Mouse (Mus musculus) lung, postnatal 0 days (tissue): ENCODE measurements at regions not wholly inside any gene's neighbourhood (a gene's known extent, or its start where the extent isn't known, plus 50 kb on each side); places are given as distances from the start of the nearest gene placed in this dataset.

Source experiments
- ATAC-seq: fragments of 200-750 bp; cut with Nextera tagmentation; 2 replicates; pipeline ENCODE4 v1.8.0; 2017; ENCODE audit warnings: moderate library complexity
- DNase-seq: peaks from one replicate; pipeline ENCODE4 v3.0.0-alpha.2; 2016; ENCODE audit warnings: low spot score
- H3K27ac ChIP-seq: fragments of 300-500 bp; sonication (generic); 2 replicates; pipeline ENCODE4 v1.5.1; 2014; ENCODE audit warnings: antibody characterized with exemption, mild to moderate bottlenecking, low read length, mixed read lengths
- H3K27me3 ChIP-seq: fragments of 300-500 bp; sonication (generic); replicated peaks from 2 replicates; pipeline ENCODE4 v1.6.1; 2014; ENCODE audit warnings: low read length, mixed read lengths; ENCODE audit not compliant: insufficient read depth
- H3K36me3 ChIP-seq: fragments of 300-500 bp; sonication (generic); 2 replicates; pipeline ENCODE4 v1.6.1; 2014; ENCODE audit warnings: low read length, mixed read lengths; ENCODE audit not compliant: insufficient read depth
- H3K4me1 ChIP-seq: fragments of 300-500 bp; sonication (generic); 2 replicates; pipeline ENCODE4 v1.6.1; 2014; ENCODE audit warnings: antibody characterized with exemption, low read depth, low read length, mixed read lengths; ENCODE audit not compliant: insufficient read depth
- H3K4me2 ChIP-seq: fragments of 300-500 bp; sonication (generic); replicated peaks from 2 replicates; pipeline ENCODE4 v1.6.1; 2014; ENCODE audit warnings: low read depth, mild to moderate bottlenecking, low read length, moderate library complexity, mixed read lengths
- H3K4me3 ChIP-seq: fragments of 300-500 bp; sonication (generic); 2 replicates; pipeline ENCODE4 v1.5.1; 2014; ENCODE audit warnings: low read depth, low read length
- H3K9ac ChIP-seq: fragments of 300-500 bp; sonication (generic); replicated peaks from 2 replicates; pipeline ENCODE4 v1.6.1; 2014; ENCODE audit warnings: low read depth, mild to moderate bottlenecking
- H3K9me3 ChIP-seq: fragments of 300-500 bp; sonication (generic); 2 replicates; pipeline ENCODE4 v1.6.1; 2016; ENCODE audit warnings: low read length, mixed read lengths
- CTCF ChIP-seq: IDR thresholded peaks from 2 replicates; pipeline ENCODE4 v1.5.1; 2016; ENCODE audit warnings: antibody characterized with exemption, mild to moderate bottlenecking
- EP300 ChIP-seq: IDR thresholded peaks from 2 replicates; pipeline ENCODE4 v1.6.1; 2016; ENCODE audit warnings: antibody characterized with exemption, mild to moderate bottlenecking, control low read depth
- WGBS: fragments of 180-500 bp; shearing (Covaris S2); extraction: QIAGEN DNeasy Blood & Tissue Kit; methylation state at CpG from one replicate; pipeline ENCODE4 v1.1.7; 2014; 5-methylcytosine and 5-hydroxymethylcytosine counted together

GRCm38 (mm10) chr3:120858281-120858680 lies 313.2 kb downstream of the Rwdd3 start:
- no peak overlapping the region for H3K4me2 ChIP-seq
- H3K36me3 ChIP-seq = no peaks in the 10 kb centered on the region
- ATAC-seq (no peak), DNase-seq (no peak)
- H3K4me1 ChIP-seq = no peaks in the 10 kb centered on the region
- no peak overlapping the region for H3K4me3 ChIP-seq
- no peaks in the 10 kb centered on the region for H3K9me3 ChIP-seq
- H3K9ac ChIP-seq = no peak overlapping the region
- no peak overlapping the region for H3K27ac ChIP-seq
- TF ChIP-seq EP300 (no peak), CTCF (no peak)
- WGBS = 83% methylated on average over 13 of the region's 13 CpGs
- no peaks in the 10 kb centered on the region for H3K27me3 ChIP-seq

- Histone ChIP-seq H3K9ac (no peak overlapping the region), H3K4me1 (no peaks in the 10 kb centered on the region), H3K9me3 (no peaks in the 10 kb centered on the region), H3K36me3 (no peaks in the 10 kb centered on the region), H3K27ac (no peak overlapping the region), H3K4me2 (no peak overlapping the region), H3K27me3 (no peaks in the 10 kb centered on the region), H3K4me3 (no peak overlapping the region)
- no peak for DNase-seq
- no peak for ATAC-seq
- WGBS = 62% methylated on average over 3 of the region's 3 CpGs
- TF ChIP-seq CTCF (no peak), EP300 (no peak)
Measured at GRCm38 (mm10) chr3:120854322-120854721, 317.2 kb downstream of the Rwdd3 start.

DNA sequence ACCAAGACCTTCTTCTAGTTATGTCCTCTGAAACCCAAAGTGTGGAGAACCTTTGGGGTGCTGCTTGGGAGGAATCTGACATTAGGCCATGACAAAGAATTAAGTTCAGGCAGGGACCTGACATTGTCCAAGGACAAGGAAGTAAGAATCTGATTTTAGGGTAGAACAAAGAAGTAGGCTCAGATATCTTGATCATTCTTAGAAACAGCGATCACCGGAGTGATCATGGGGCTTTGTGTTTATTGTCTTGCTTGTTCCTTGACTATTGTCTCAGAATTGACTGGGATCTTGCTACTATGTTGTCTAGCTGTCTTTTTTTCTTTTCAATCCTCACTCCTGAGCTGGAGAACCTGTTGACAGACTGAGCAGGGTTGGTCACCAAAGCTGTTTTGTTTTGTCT lies 327.9 kb downstream of the Rwdd3 start:
- no peak for TF ChIP-seq CTCF
- TF ChIP-seq EP300 = no peak

DNA sequence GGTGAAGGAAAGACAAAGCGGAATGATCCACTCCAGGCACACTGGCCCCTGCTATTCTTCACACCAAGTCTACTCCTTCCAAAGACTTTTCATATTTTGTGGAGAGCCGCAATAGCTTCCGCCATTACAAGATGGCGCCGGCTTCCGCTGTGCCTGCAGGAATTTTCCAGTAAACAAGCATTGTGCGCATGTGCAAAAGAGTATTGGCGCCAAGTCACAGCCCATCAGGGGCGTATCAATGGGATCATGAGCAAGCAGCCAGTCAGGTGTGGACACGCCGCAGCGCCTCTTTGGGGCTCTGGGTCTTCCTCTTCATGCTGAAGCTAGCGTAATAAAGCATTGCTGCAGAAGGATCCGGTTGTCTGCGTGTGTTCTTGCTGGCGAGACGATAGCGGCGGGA lies 348.0 kb downstream of the Rwdd3 start:
- no peak overlapping the region for H3K9ac ChIP-seq
- no peak overlapping the region for H3K4me2 ChIP-seq
- H3K9me3 ChIP-seq = no peaks in the 10 kb centered on the region
- H3K4me1 ChIP-seq = no peaks in the 10 kb centered on the region
- no peak for DNase-seq
- H3K4me3 ChIP-seq = no peak overlapping the region
- H3K27me3 ChIP-seq = no peaks in the 10 kb centered on the region
- TF ChIP-seq EP300 (no peak), CTCF (no peak)
- no peak for ATAC-seq
- H3K36me3 ChIP-seq = no peaks in the 10 kb centered on the region
- H3K27ac ChIP-seq = no peak overlapping the region
- WGBS = 98% methylated on average over 19 of the region's 19 CpGs

More for the DNA sequence above, 327.9 kb downstream of the Rwdd3 start:
- no peaks in the 10 kb centered on the region for H3K9me3 ChIP-seq
- WGBS = 96% methylated on average over 2 of the region's 2 CpGs
- no peak overlapping the region for H3K9ac ChIP-seq
- H3K36me3 ChIP-seq = no peaks in the 10 kb centered on the region
- no peaks in the 10 kb centered on the region for H3K27me3 ChIP-seq
- no peak for DNase-seq
- no peak for ATAC-seq
- H3K27ac ChIP-seq = no peak overlapping the region
- no peaks in the 10 kb centered on the region for H3K4me1 ChIP-seq
- H3K4me3 ChIP-seq = no peak overlapping the region
- H3K4me2 ChIP-seq = no peak overlapping the region

GRCm38 (mm10) chr3:120811901-120812300 lies 359.6 kb downstream of the Rwdd3 start:
- DNase-seq (no peak), ATAC-seq (no peak)
- Histone ChIP-seq H3K9me3 (no peaks in the 10 kb centered on the region), H3K4me1 (no peaks in the 10 kb centered on the region), H3K4me3 (no peak overlapping the region), H3K27me3 (no peaks in the 10 kb centered on the region), H3K9ac (no peak overlapping the region), H3K4me2 (no peak overlapping the region), H3K27ac (no peak overlapping the region), H3K36me3 (no peaks in the 10 kb centered on the region)
- 13% methylated on average over 2 of the region's 2 CpGs for WGBS
- TF ChIP-seq EP300 (no peak), CTCF (no peak)

- Histone ChIP-seq H3K9me3 (no peaks in the 10 kb centered on the region), H3K4me1 (no peaks in the 10 kb centered on the region), H3K9ac (no peak overlapping the region), H3K36me3 (no peaks in the 10 kb centered on the region), H3K27ac (no peak overlapping the region), H3K27me3 (no peaks in the 10 kb centered on the region), H3K4me3 (no peak overlapping the region), H3K4me2 (no peak overlapping the region)
- no peak for TF ChIP-seq EP300
- ATAC-seq (no peak), DNase-seq (no peak)
- WGBS = 43% methylated on average over 5 of the region's 5 CpGs
Measured at GRCm38 (mm10) chr3:120810527-120810926, 361.0 kb downstream of the Rwdd3 start.

GRCm38 (mm10) chr3:120810048-120810447 lies 361.4 kb downstream of the Rwdd3 start:
- no peak overlapping the region for H3K9ac ChIP-seq

More at GRCm38 (mm10) chr3:120810048-120810447, 361.4 kb downstream of the Rwdd3 start:
- Histone ChIP-seq H3K27me3 (no peaks in the 10 kb centered on the region), H3K9me3 (no peaks in the 10 kb centered on the region), H3K36me3 (no peaks in the 10 kb centered on the region), H3K4me2 (no peak overlapping the region), H3K27ac (no peak overlapping the region), H3K4me3 (no peak overlapping the region), H3K4me1 (no peaks in the 10 kb centered on the region)
- TF ChIP-seq EP300 (no peak), CTCF (no peak)
- DNase-seq = no peak
- WGBS = 38% methylated on average over 6 of the region's 6 CpGs
- no peak for ATAC-seq
